Comparison of ENCODE assay signal across 14 mouse cellular contexts in the genomic region with DNA sequence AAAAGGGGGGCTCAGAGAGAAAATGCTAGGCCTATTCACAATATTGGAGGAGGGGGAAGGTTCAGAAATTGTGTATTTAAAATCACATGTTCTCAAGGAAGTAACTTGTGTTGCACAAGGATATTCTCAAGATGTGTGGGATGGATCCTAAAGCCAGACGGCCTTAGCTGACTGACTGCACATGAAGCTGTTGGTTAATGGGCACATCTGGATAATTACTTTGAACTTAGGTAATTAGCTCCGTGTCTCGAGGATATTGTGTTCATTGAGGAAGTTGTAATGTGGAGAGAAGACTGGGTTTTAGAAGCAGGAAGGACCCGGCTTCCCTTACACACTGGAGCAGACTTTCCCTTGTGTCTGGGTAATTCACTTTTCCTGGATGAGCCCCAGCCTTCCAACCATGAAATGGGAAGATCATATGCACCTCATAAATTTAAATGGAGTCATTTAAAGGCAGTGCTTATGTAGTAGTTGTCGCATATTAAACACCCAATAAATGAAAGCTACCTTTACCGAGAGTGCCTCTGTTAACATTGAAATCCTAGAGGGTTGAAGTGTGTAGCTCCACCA.
"Had no signal": no experiment of that assay in that cellular context is flagged by ENCODE, and none has a peak within 500 bp of the region (broad histone marks: within the 10 kb centered on the region; RNA-seq: fewer than 3 reads in every experiment).

No protein-coding gene starts in this region.

- H3K4me2 ChIP-seq: limb, embryonic 12.5 days; liver, embryonic 11.5 days; liver, embryonic 15.5 days; midbrain, embryonic 11.5 days had no signal

- H3K27me3 ChIP-seq: liver, embryonic 15.5 days had no signal

- ATAC-seq: intestine, embryonic 16.5 days; lung, postnatal 0 days; midbrain, embryonic 16.5 days had no signal

- H3K9ac ChIP-seq: limb, embryonic 12.5 days; liver, embryonic 15.5 days had no signal

- H3K9me3 ChIP-seq: limb, embryonic 12.5 days; liver, embryonic 15.5 days had no signal

- DNase-seq: kidney, adult 2 months; kidney, postnatal 10 days; lung, adult 2 months; lung, postnatal 36 days; right cerebral cortex, postnatal 14 days; thymus, postnatal 36 days had no signal

- H3K4me3 ChIP-seq: left cerebral cortex, adult 2 months; limb, embryonic 12.5 days; liver, embryonic 15.5 days had no signal

- H3K4me1 ChIP-seq: liver, embryonic 15.5 days had no signal

- H3K36me3 ChIP-seq: limb, embryonic 12.5 days; liver, embryonic 15.5 days had no signal

- H3K27ac ChIP-seq: left cerebral cortex, adult 2 months; limb, embryonic 12.5 days; liver, embryonic 15.5 days had no signal
